Mouse (Mus musculus) forebrain, embryonic 11.5 days (tissue): Measurements from ENCODE around the gene Cc2d2b. TPM values are rescaled to one million over a fixed set of nuclear protein-coding genes. Genes with fewer than 3 reads are reported as not detected.

Source experiments
- ATAC-seq: fragments of 200-750 bp; cut with Nextera tagmentation; replicated peaks from 2 replicates; pipeline ENCODE4 v1.8.0; 2017; ENCODE audit warnings: moderate TSS enrichment; ENCODE audit not compliant: low FRiP score
- DNase-seq: peaks from one replicate; pipeline ENCODE4 v3.0.0-alpha.2; 2017; ENCODE audit warnings: low spot score
- H3K27ac ChIP-seq: fragments of 300-500 bp; sonication (generic); 2 replicates; pipeline ENCODE4 v1.5.1; 2014; ENCODE audit warnings: low read depth, low read length
- H3K27me3 ChIP-seq: fragments of 300-500 bp; sonication (generic); 2 replicates; pipeline ENCODE4 v1.6.1; 2014; ENCODE audit warnings: mild to moderate bottlenecking, low read length, mixed read lengths; ENCODE audit not compliant: control insufficient read depth, insufficient read depth
- H3K36me3 ChIP-seq: fragments of 300-500 bp; sonication (generic); 2 replicates; pipeline ENCODE4 v1.6.1; 2014; ENCODE audit warnings: mild to moderate bottlenecking, low read length, moderate library complexity, mixed read lengths; ENCODE audit not compliant: control insufficient read depth, insufficient read depth
- H3K4me1 ChIP-seq: fragments of 300-500 bp; sonication (generic); replicated peaks from 2 replicates; pipeline ENCODE4 v1.6.1; 2014; ENCODE audit warnings: low read length, mixed read lengths; ENCODE audit not compliant: control insufficient read depth, insufficient read depth
- H3K4me2 ChIP-seq: fragments of 300-500 bp; sonication (generic); 2 replicates; pipeline ENCODE4 v1.6.1; 2014; ENCODE audit warnings: low read depth, mild to moderate bottlenecking, low read length, moderate library complexity, mixed read lengths; ENCODE audit not compliant: severe bottlenecking
- H3K4me3 ChIP-seq: fragments of 300-500 bp; sonication (generic); 2 replicates; pipeline ENCODE4 v1.5.1; 2014; ENCODE audit warnings: low read depth, low read length
- H3K9ac ChIP-seq: fragments of 300-500 bp; sonication (generic); 2 replicates; pipeline ENCODE4 v1.6.1; 2014; ENCODE audit warnings: low read length
- H3K9me3 ChIP-seq: fragments of 300-500 bp; sonication (generic); 2 replicates; pipeline ENCODE4 v1.6.1; 2016; ENCODE audit warnings: low read length, mixed read lengths; ENCODE audit not compliant: control insufficient read depth
- WGBS: fragments of 180-500 bp; shearing (Covaris S2); extraction: QIAGEN DNeasy Blood & Tissue Kit; methylation state at CpG from one replicate; pipeline ENCODE4 v1.1.7; 2014; 5-methylcytosine and 5-hydroxymethylcytosine counted together
- polyA plus RNA-seq: library from polyadenylated mRNA; unstranded; fragments of >200 nt; fragmentation: Nextera tagmentation; extraction: Ambion mirVana; gene quantifications from 2 replicates; pipeline ENCODE4 v1.2.1, GENCODE M21; 2014

Gene Cc2d2b
- polyA plus RNA-seq, 1 experiment from 2014 or later = 0.11 TPM

DNA sequence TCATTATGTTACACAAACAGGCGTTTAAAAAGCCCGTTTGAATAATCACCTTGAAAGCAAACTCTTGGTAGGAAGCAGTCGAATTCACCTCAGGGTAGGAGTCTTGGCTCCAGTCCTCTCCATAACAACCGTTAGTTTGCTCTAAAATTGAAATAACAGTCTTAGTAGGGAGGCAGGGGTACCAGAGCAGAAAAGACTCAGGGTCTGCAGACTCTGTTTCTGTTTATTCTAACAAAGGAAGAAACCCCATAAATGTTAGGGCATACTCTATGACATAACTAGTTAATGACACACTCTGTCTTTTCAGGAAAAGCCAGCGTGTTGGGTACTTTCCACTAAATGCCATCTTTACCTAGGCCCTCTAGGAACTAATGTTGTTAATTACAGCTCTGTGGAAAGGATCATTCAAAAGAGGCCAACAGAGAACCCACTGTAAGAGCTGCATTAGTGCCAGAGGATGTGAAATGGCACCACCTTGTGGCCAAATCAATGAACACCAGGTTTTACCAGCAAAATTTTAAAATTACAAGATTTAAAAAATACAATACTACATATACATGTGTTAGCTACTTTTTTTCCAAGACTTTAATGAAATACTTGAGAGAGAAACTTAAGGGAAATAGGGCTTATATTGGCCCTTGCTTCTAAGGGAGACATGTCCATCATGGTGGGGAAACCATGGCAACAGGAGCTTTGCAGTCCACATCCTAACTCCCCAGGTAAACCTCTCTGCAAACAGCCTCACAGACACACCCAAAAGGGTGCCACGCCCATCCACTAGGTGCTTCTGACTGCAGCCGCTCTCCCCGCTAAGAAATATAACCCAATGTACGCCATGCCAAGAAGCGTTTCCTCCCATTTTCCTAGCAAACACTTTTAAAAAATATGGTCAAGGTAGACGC is 26.2 kb upstream of the Cc2d2b start:
- Histone ChIP-seq H3K9ac (peak overlapping the region; percentile 12; the same call in 1 of the 2 replicates), H3K4me1 (no peaks in the 10 kb centered on the region), H3K27me3 (no peaks in the 10 kb centered on the region), H3K27ac (no peak overlapping the region), H3K36me3 (no peaks in the 10 kb centered on the region), H3K9me3 (no peaks in the 10 kb centered on the region), H3K4me2 (no peak overlapping the region), H3K4me3 (no peak overlapping the region)
- ATAC-seq (peak; percentile 80), DNase-seq (peak; percentile 60)
- 56% methylated on average over 11 of the region's 11 CpGs for WGBS

GRCm38 (mm10) chr19:40723516-40723915 is 25.0 kb upstream of the Cc2d2b start:
- DNase-seq (peak; percentile 44), ATAC-seq (no peak)
- WGBS = 72% methylated on average over 10 of the region's 10 CpGs

GRCm38 (mm10) chr19:40726148-40726547 is 22.4 kb upstream of the Cc2d2b start:
- H3K9ac ChIP-seq = no peak overlapping the region
- no peaks in the 10 kb centered on the region for H3K9me3 ChIP-seq
- no peaks in the 10 kb centered on the region for H3K36me3 ChIP-seq
- WGBS = 86% methylated on average over 4 of the region's 4 CpGs
- H3K4me3 ChIP-seq = no peak overlapping the region
- no peak overlapping the region for H3K27ac ChIP-seq
- H3K4me2 ChIP-seq = no peak overlapping the region
- ATAC-seq = no peak
- peak; percentile 38 for DNase-seq
- no peaks in the 10 kb centered on the region for H3K4me1 ChIP-seq
- H3K27me3 ChIP-seq = no peaks in the 10 kb centered on the region

More at GRCm38 (mm10) chr19:40723516-40723915, 25.0 kb upstream of the Cc2d2b start:
- Histone ChIP-seq H3K27ac (no peak overlapping the region), H3K4me2 (no peak overlapping the region), H3K9me3 (no peaks in the 10 kb centered on the region), H3K9ac (no peak overlapping the region), H3K4me1 (no peaks in the 10 kb centered on the region), H3K27me3 (no peaks in the 10 kb centered on the region), H3K36me3 (no peaks in the 10 kb centered on the region), H3K4me3 (no peak overlapping the region)

DNA sequence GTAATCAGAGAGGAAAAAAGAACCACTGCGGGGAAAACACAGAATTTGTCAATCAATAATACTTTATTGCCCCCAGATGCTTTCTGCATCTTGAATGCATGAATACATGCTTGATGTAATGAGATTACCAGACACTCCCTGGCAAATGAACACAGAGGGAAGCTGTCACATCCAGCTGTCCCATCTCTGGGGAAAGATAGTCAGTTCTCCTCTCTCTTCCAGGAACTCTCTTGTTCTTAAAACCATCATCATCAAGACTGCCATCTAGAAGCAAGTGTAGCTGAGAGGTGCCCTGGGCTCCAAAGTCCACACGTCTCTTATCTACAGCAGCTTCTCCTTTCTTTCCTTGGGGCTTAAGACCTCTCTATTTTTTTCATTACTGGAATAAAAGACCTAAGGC is 21.9 kb upstream of the Cc2d2b start:
- Histone ChIP-seq H3K9me3 (no peaks in the 10 kb centered on the region), H3K9ac (no peak overlapping the region), H3K4me2 (no peak overlapping the region), H3K27me3 (no peaks in the 10 kb centered on the region), H3K27ac (no peak overlapping the region), H3K4me3 (no peak overlapping the region), H3K36me3 (no peaks in the 10 kb centered on the region), H3K4me1 (no peaks in the 10 kb centered on the region)
- 81% methylated on average over 2 of the region's 2 CpGs for WGBS
- DNase-seq = no peak
- ATAC-seq = no peak

DNA sequence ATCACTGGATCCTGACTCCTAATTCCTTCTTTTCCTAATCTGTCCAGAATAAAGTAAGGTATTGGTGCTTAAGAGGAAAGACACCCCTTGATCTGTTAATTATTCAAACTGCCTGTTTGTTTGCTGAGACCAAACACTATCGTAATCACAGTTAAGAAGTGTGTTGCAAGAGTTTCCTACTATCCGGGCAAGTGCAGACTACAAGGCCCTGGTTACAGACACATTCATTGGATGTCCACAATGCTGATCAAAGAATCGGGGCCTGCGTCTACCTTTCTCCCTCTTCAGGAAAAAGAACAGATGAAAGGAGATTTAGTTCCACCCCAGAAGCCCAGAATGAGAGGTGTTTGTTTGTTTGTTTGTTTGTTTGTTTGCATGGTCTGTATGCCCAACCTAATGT is 20.3 kb upstream of the Cc2d2b start:
- Histone ChIP-seq H3K9me3 (no peaks in the 10 kb centered on the region), H3K27ac (no peak overlapping the region), H3K9ac (no peak overlapping the region), H3K4me1 (no peaks in the 10 kb centered on the region), H3K4me3 (no peak overlapping the region), H3K27me3 (no peaks in the 10 kb centered on the region), H3K4me2 (no peak overlapping the region), H3K36me3 (no peaks in the 10 kb centered on the region)
- WGBS = 86% methylated on average over 4 of the region's 4 CpGs
- DNase-seq (peak; percentile 5), ATAC-seq (no peak)

DNA sequence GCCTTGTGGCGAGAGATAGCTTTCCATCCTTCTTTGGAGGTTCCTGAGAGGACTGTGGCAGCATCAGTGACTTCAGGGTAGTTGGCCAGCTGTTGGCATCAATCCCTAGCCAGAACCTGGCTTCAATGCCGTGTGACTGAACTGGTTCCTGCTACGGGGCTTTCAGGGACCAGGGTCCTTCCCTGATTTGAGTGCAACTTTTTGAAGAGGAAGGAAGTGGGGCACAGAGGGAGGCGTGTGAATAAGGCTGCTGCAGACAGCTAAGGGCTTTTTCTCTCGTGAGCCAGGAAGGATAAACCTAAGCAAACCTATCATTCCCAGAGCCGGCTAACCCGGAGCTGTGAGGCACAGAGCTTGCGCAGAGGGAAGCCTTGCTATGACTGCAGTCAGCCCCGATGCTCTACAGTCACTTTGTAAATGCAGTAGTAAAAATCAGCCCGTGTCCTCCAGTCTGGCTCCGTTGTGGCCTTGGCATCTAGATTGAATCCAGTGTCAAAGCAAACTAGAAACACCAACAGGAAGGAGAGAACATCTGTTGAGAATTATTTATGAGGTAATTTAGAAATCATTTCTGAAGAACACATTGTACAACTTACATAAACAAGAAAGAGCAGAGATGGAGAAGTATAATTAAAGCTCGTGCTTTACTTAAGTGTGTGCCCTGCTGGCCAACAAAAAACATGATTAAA is 19.7 kb upstream of the Cc2d2b start:
- peak; percentile 49 for DNase-seq
- H3K4me2 ChIP-seq = no peak overlapping the region
- no peaks in the 10 kb centered on the region for H3K36me3 ChIP-seq
- H3K9me3 ChIP-seq = no peaks in the 10 kb centered on the region
- no peak overlapping the region for H3K4me3 ChIP-seq
- no peak overlapping the region for H3K27ac ChIP-seq
- 72% methylated on average over 12 of the region's 12 CpGs for WGBS
- H3K4me1 ChIP-seq = no peaks in the 10 kb centered on the region
- no peak for ATAC-seq
- no peak overlapping the region for H3K9ac ChIP-seq
- no peaks in the 10 kb centered on the region for H3K27me3 ChIP-seq

GRCm38 (mm10) chr19:40733409-40733808 is 15.1 kb upstream of the Cc2d2b start:
- 80% methylated on average over 10 of the region's 10 CpGs for WGBS
- no peak for ATAC-seq
- no peaks in the 10 kb centered on the region for H3K36me3 ChIP-seq

GRCm38 (mm10) chr19:40733849-40734248 is 14.7 kb upstream of the Cc2d2b start:
- no peak overlapping the region for H3K27ac ChIP-seq
- H3K4me3 ChIP-seq = no peak overlapping the region
- no peak overlapping the region for H3K4me2 ChIP-seq
- peak; percentile 18 for DNase-seq
- no peaks in the 10 kb centered on the region for H3K9me3 ChIP-seq
- no peak for ATAC-seq
- no peaks in the 10 kb centered on the region for H3K27me3 ChIP-seq
- H3K9ac ChIP-seq = no peak overlapping the region
- no peaks in the 10 kb centered on the region for H3K36me3 ChIP-seq
- H3K4me1 ChIP-seq = no peaks in the 10 kb centered on the region; the same call in 1 of the 2 replicates
- 71% methylated on average over 4 of the region's 4 CpGs for WGBS

More at GRCm38 (mm10) chr19:40733409-40733808, 15.1 kb upstream of the Cc2d2b start:
- Histone ChIP-seq H3K9me3 (no peaks in the 10 kb centered on the region), H3K27ac (no peak overlapping the region), H3K9ac (no peak overlapping the region), H3K27me3 (no peaks in the 10 kb centered on the region), H3K4me2 (no peak overlapping the region), H3K4me3 (no peak overlapping the region), H3K4me1 (no peaks in the 10 kb centered on the region; the same call in 1 of the 2 replicates)
- DNase-seq = peak; percentile 18
